Mouse (Mus musculus) MEL (cell line): ENCODE measurements around the gene Tldc1. TPM values are rescaled to one million over a fixed set of nuclear protein-coding genes. Genes with fewer than 3 reads are reported as not detected.

Experiments used
- DNase-seq: peaks from one replicate; pipeline ENCODE4 v3.0.0; 2011; ENCODE audit warnings: low read depth, low spot score
- H3K27ac ChIP-seq: 2 replicates; pipeline ENCODE4 v1.5.1; 2012; ENCODE audit warnings: low read depth, mild to moderate bottlenecking, control low read depth, low read length, moderate library complexity; ENCODE audit not compliant: control insufficient read depth
- H3K27me3 ChIP-seq, 2 experiments: fragments of 150-350 bp in 1 of 2; sonication (generic) in 1 of 2; 2 replicates each; pipeline ENCODE4 v1.6.1; 2012; ENCODE audit warnings: low read length in 2 of 2, mild to moderate bottlenecking in 2 of 2, improper control_type of control experiment in 1 of 2, moderate library complexity in 1 of 2; ENCODE audit not compliant: insufficient read depth in 2 of 2, control insufficient read depth in 1 of 2
- H3K36me3 ChIP-seq, 2 experiments: 2 replicates each; pipeline ENCODE4 v1.6.1; 2012 to 2014; ENCODE audit warnings: low read length in 2 of 2, improper control_type of control experiment in 1 of 2, inconsistent platforms in 1 of 2, mild to moderate bottlenecking in 1 of 2; ENCODE audit not compliant: insufficient read depth in 2 of 2, control insufficient read depth in 1 of 2
- H3K4me1 ChIP-seq, 2 experiments: fragments of 150-350 bp in 1 of 2; sonication (generic) in 1 of 2; 2 replicates each; pipeline ENCODE4 v1.6.1; 2012; ENCODE audit warnings: low read length in 2 of 2, improper control_type of control experiment in 1 of 2, mild to moderate bottlenecking in 1 of 2; ENCODE audit not compliant: insufficient read depth in 2 of 2, control insufficient read depth in 1 of 2
- H3K4me3 ChIP-seq, 2 experiments: fragments of 150-350 bp in 1 of 2; sonication (generic) in 1 of 2; 2 replicates each; pipeline ENCODE4 v1.5.1; 2012; ENCODE audit warnings: low read depth in 2 of 2, low read length in 2 of 2, mild to moderate bottlenecking in 2 of 2, moderate library complexity in 2 of 2, control low read depth in 1 of 2, improper control_type of control experiment in 1 of 2; ENCODE audit not compliant: control insufficient read depth in 1 of 2, insufficient read depth in 1 of 2
- H3K79me2 ChIP-seq: 2 replicates; pipeline ENCODE4 v1.6.1; 2012; ENCODE audit warnings: mild to moderate bottlenecking, low read length, moderate library complexity; ENCODE audit not compliant: control insufficient read depth, poor library complexity, insufficient read depth
- H3K9ac ChIP-seq: 2 replicates; pipeline ENCODE4 v1.6.1; 2012; ENCODE audit warnings: low read depth, mild to moderate bottlenecking, control low read depth, low read length, moderate library complexity; ENCODE audit not compliant: control insufficient read depth, poor library complexity, severe bottlenecking
- H3K9me3 ChIP-seq: fragments of 150-350 bp; sonication (generic); replicated peaks from 2 replicates; pipeline ENCODE4 v1.6.1; 2012; ENCODE audit warnings: mild to moderate bottlenecking, low read length, improper control_type of control experiment, moderate library complexity; ENCODE audit not compliant: insufficient read depth
- CTCF ChIP-seq, 3 experiments: IDR thresholded peaks in 2 of 3; conservative IDR thresholded peaks in 1 of 3; 2 replicates each; pipeline ENCODE4 v1.5.1; 2011 to 2012; ENCODE audit warnings: low read length in 3 of 3, low read depth in 2 of 3, mild to moderate bottlenecking in 2 of 3, improper control_type of control experiment in 1 of 3, inconsistent platforms in 1 of 3, mixed read lengths in 1 of 3, moderate library complexity in 1 of 3; ENCODE audit not compliant: control insufficient read depth in 1 of 3, insufficient read depth in 1 of 3, poor library complexity in 1 of 3, severe bottlenecking in 1 of 3
- E2F4 ChIP-seq: IDR thresholded peaks from 2 replicates; pipeline ENCODE4 v1.6.1; 2011; ENCODE audit warnings: low read depth, low read length, improper control_type of control experiment, borderline replicate concordance
- ELF1 ChIP-seq: IDR thresholded peaks from 2 replicates; pipeline ENCODE4 v1.6.1; 2014; ENCODE audit warnings: low read depth, mild to moderate bottlenecking, inconsistent platforms, low read length, improper control_type of control experiment, moderate library complexity
- EP300 ChIP-seq, 2 experiments: IDR thresholded peaks; 2 replicates each; pipeline ENCODE4 v1.6.1; 2011; ENCODE audit warnings: improper control_type of control experiment in 2 of 2, low read length in 2 of 2, low read depth in 1 of 2, mild to moderate bottlenecking in 1 of 2
- ETS1 ChIP-seq: IDR thresholded peaks from 2 replicates; pipeline ENCODE4 v1.6.1; 2012; ENCODE audit warnings: low read depth, mild to moderate bottlenecking, inconsistent platforms, low read length, improper control_type of control experiment, moderate library complexity
- GABPA ChIP-seq: IDR thresholded peaks from 2 replicates; pipeline ENCODE4 v1.6.1; 2012; ENCODE audit warnings: low read depth, mild to moderate bottlenecking, inconsistent platforms, low read length, improper control_type of control experiment, moderate library complexity
- GATA1 ChIP-seq: IDR thresholded peaks from 2 replicates; pipeline ENCODE4 v1.6.1; 2011; ENCODE audit warnings: low read depth, low read length, improper control_type of control experiment
- HCFC1 ChIP-seq: IDR thresholded peaks from 2 replicates; pipeline ENCODE4 v1.6.1; 2012; ENCODE audit warnings: low read depth, mild to moderate bottlenecking, inconsistent platforms, low read length, improper control_type of control experiment, moderate library complexity
- MAFK ChIP-seq: IDR thresholded peaks from 2 replicates; pipeline ENCODE4 v1.6.1; 2011; ENCODE audit warnings: low read depth, mild to moderate bottlenecking, low read length, improper control_type of control experiment, borderline replicate concordance
- MAZ ChIP-seq: IDR thresholded peaks from 2 replicates; pipeline ENCODE4 v1.6.1; 2012; ENCODE audit warnings: low read depth, mild to moderate bottlenecking, inconsistent platforms, low read length, improper control_type of control experiment
- MYB ChIP-seq: IDR thresholded peaks from 2 replicates; pipeline ENCODE4 v1.6.1; 2011; ENCODE audit warnings: mild to moderate bottlenecking, low read depth, low read length, improper control_type of control experiment
- MYC ChIP-seq: IDR thresholded peaks from 2 replicates; pipeline ENCODE4 v1.6.1; 2011; ENCODE audit warnings: low read depth, mild to moderate bottlenecking, low read length, improper control_type of control experiment, moderate library complexity
- NRF1 ChIP-seq: IDR thresholded peaks from 2 replicates; pipeline ENCODE4 v1.6.1; 2014; ENCODE audit warnings: low read depth, mild to moderate bottlenecking, inconsistent platforms, low read length, improper control_type of control experiment, moderate library complexity; ENCODE audit not compliant: poor library complexity, insufficient read depth, severe bottlenecking
- POLR2AphosphoS5 ChIP-seq: IDR thresholded peaks from 2 replicates; pipeline ENCODE4 v1.6.1; 2012; ENCODE audit warnings: low read depth, borderline replicate concordance, mild to moderate bottlenecking, inconsistent platforms, low read length, moderate library complexity, mixed read lengths
- RAD21 ChIP-seq: IDR thresholded peaks from 2 replicates; pipeline ENCODE4 v1.6.1; 2011; ENCODE audit warnings: mild to moderate bottlenecking, low read depth, low read length, improper control_type of control experiment
- RCOR1 ChIP-seq: IDR thresholded peaks from 2 replicates; pipeline ENCODE4 v1.6.1; 2012; ENCODE audit warnings: low read depth, mild to moderate bottlenecking, inconsistent platforms, low read length, improper control_type of control experiment
- SIN3A ChIP-seq: IDR thresholded peaks from 2 replicates; pipeline ENCODE4 v1.6.1; 2012; ENCODE audit warnings: low read length, improper control_type of control experiment, inconsistent platforms
- SMC3 ChIP-seq: IDR thresholded peaks from 2 replicates; pipeline ENCODE4 v1.6.1; 2011; ENCODE audit warnings: low read depth, low read length, improper control_type of control experiment
- TAL1 ChIP-seq: IDR thresholded peaks from 2 replicates; pipeline ENCODE4 v1.6.1; 2012; ENCODE audit warnings: mild to moderate bottlenecking, inconsistent platforms, low read length, moderate library complexity, mixed read lengths
- TBP ChIP-seq: IDR thresholded peaks from 2 replicates; pipeline ENCODE4 v1.8.0; 2011; ENCODE audit warnings: low read depth, low read length, improper control_type of control experiment
- UBTF ChIP-seq: IDR thresholded peaks from 2 replicates; pipeline ENCODE4 v1.6.1; 2012; ENCODE audit warnings: low read depth, mild to moderate bottlenecking, inconsistent platforms, low read length, improper control_type of control experiment, moderate library complexity, borderline replicate concordance; ENCODE audit not compliant: insufficient read depth
- USF1 ChIP-seq: IDR thresholded peaks from 2 replicates; pipeline ENCODE4 v1.6.1; 2014; ENCODE audit warnings: low read depth, mild to moderate bottlenecking, inconsistent platforms, low read length, improper control_type of control experiment, moderate library complexity
- polyA plus RNA-seq, 2 experiments: library from polyadenylated mRNA; stranded (reverse) in 1 of 2; unstranded in 1 of 2; fragments of >175 nt in 1 of 2; fragments of >200 nt in 1 of 2; gene quantifications; 2 replicates each; pipeline versions ENCODE4 v1.2.1 to v1.2.4; 2012; ENCODE audit warnings: low replicate concordance in 2 of 2, low read depth in 1 of 2; ENCODE audit not compliant: insufficient read length in 2 of 2, insufficient read depth in 1 of 2, missing spikeins in 1 of 2
- total RNA-seq: library from RNA; depleted of rRNA; stranded (reverse); fragments of 300-350 nt; gene quantifications from 2 replicates; pipeline ENCODE4 v1.2.3, GENCODE M21; 2012

Gene Tldc1
- total and polyA plus RNA-seq, 3 experiments = 16.1 to 16.4 TPM; not detected in 1

DNA sequence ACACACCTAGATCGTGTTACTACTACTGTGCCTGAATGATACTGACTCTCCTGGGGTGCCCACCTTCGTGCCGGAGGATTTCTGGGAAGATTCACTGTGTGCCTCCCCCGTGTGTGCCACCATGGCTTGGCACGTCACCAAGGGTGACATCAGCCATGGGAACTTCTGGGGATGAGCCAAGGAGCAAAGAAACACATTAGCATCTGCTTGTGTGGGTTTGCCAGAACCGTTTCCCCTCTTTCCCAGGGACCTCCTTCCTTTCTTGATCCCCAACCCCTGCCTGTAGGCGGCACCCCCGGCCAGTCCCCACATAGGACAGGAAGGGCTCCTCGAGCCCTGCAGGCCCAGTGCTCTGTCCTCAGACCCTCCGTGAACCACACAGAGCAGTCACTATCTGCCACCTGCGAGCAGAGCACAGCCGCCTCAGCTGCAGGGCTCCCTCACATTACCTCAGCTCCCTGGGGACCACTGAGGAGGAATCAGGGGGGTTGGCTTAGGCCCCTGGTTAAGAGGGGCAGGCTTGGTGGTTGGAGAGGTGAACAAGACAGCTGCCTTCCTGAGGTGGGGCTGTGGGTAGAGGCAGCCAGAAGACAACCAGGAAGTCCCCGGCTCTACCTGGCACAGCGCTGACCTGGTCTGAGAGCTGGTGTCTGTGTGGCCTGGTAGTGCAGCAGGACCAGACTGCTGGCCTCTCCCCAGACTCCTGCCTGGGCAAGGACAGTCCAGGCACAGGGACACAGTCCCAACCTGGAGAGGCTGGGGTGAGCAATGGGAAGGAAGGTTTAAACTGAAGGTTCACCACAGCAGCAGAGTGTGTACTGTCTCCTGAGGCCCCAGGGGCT lies 28.4 kb upstream of the Tldc1 start:
- TF ChIP-seq ELF1 = 0 out of 2 replicates have a peak, but pooled peaks have one; percentile 20
- no peak for TF ChIP-seq HCFC1
- no peak for TF ChIP-seq MAFK
- TF ChIP-seq, all 39 proteins: peak for 1
- H3K36me3 ChIP-seq = peaks cover 0 to 20% of the 10 kb centered on the region in 2 experiments; a peak in 2 of 4 replicates
- H3K27me3 ChIP-seq = no peaks in the 10 kb centered on the region
- H3K9me3 ChIP-seq = no peaks in the 10 kb centered on the region
- no peak for DNase-seq
- H3K27ac ChIP-seq = no peak overlapping the region
- peaks cover 3 to 31% of the 10 kb centered on the region in 2 experiments for H3K4me1 ChIP-seq
- no peak overlapping the region for H3K4me3 ChIP-seq
- H3K9ac ChIP-seq = no peak overlapping the region
- no peaks in the 10 kb centered on the region for H3K79me2 ChIP-seq

DNA sequence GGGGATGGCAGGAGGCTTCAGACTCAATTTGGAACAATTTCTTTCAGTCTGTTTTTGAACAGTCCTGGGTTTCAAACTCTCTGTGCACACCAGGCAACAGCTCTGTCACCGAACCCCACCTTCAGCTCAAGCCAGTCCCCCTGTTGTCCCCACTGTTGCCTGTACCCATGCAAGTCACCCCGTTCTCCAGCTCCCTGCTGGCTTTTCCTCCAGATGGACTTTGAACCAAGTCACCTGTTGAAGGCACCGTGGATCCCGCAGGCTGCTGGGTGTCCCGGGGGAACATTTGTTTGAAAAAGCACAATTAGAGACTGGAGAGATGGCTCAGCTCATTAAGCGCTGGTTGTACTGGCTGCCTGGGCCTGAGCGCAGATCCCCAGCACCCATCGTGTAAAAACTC lies 27.1 kb upstream of the Tldc1 start:
- H3K27ac ChIP-seq = no peak overlapping the region
- H3K4me1 ChIP-seq = peaks cover 0 to 21% of the 10 kb centered on the region in 2 experiments; a peak in 3 of 4 replicates
- peaks cover 0 to 16% of the 10 kb centered on the region in 2 experiments; a peak in 2 of 4 replicates for H3K36me3 ChIP-seq
- no peak overlapping the region for H3K9ac ChIP-seq
- no peak overlapping the region for H3K4me3 ChIP-seq
- no peaks in the 10 kb centered on the region for H3K79me2 ChIP-seq
- TF ChIP-seq MAZ (no peak), SIN3A (no peak), ETS1 (no peak), RCOR1 (no peak), UBTF (no peak), EP300 (IDR thresholded peaks at IDR 0.05; ENCODE audit: low read depth in 1 of 2, low read length in 2 of 2) (no peak), SMC3 (no peak), TBP (no peak), MYC (no peak), GABPA (no peak), RAD21 (no peak), E2F4 (no peak), MYB (no peak), POLR2AphosphoS5 (no peak), TAL1 (no peak), GATA1 (no peak), CTCF (IDR thresholded peaks at IDR 0.05 in 2 of 3, conservative IDR thresholded peaks at IDR 0.05 in 1 of 3; ENCODE audit: control insufficient read depth in 1 of 3, insufficient read depth in 1 of 3, low read depth in 2 of 3, low read length in 3 of 3, poor library complexity in 1 of 3, severe bottlenecking in 1 of 3) (no peak), USF1 (no peak), NRF1 (no peak), HCFC1 (no peak)
- TF ChIP-seq, all 39 proteins: peak for 0
- DNase-seq = no peak
- Histone ChIP-seq H3K27me3 (no peaks in the 10 kb centered on the region), H3K9me3 (no peaks in the 10 kb centered on the region)
